ENCODE assay signal across 18 mouse cellular contexts in the genomic region with DNA sequence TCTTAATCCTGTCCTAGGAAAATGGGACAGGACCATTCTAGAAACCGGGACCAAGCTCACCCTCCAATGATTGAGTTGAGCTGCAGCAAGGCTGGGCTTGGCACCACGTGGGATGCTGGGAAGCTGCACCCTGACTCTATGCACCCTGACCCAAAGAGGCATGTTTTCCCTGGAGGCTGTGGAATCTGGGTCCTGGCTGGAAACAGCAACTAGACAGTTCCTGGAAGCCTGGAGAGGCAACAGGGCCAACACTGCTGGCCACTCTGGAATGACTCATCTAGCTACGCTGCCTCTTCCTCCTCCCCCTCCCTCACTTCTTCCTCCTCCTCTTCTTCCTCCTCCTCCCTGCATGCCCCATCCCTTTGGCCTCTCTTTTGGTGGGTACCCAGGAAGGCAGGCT. TPM values are rescaled to one million over a fixed set of nuclear protein-coding genes. Genes with fewer than 3 reads are reported as not detected.
DNase-seq lines count a peak whose midpoint lies in the region; ATAC-seq lines count a peak whose summit lies in the region.
"Had no signal": no experiment of that assay in that cellular context is flagged by ENCODE, and none has a peak within 500 bp of the region (broad histone marks: within the 10 kb centered on the region; RNA-seq: fewer than 3 reads in every experiment).

No protein-coding gene starts in this region.

- peaks cover 34% of the 10 kb centered on the region for H3K4me1 ChIP-seq in heart, embryonic 10.5 days

- intact Hi-C loops in left cerebral cortex, postnatal 36 days (cut with DNase I) = no loop called here

- H3K27me3 ChIP-seq in heart, embryonic 10.5 days (ENCODE audit: insufficient read depth, poor library complexity, severe bottlenecking) = no peaks in the 10 kb centered on the region
- H3K27me3 ChIP-seq: neural tube, embryonic 13.5 days had no signal

- DNase-seq in heart, adult 11 months = peak; percentile 98
- no peak for DNase-seq in heart, adult 8-10 months (ENCODE audit: low spot score)
- peak; percentile 36 for DNase-seq in 3T3-L1 (ENCODE audit: low read depth, low spot score)
- no peak for DNase-seq in heart, embryonic 10.5 days (ENCODE audit: low spot score)
- DNase-seq in kidney, postnatal 25 days = peak; percentile 47 to 62
- no peak for DNase-seq in natural killer cell, adult 2 months (ENCODE audit: low spot score in 2 of 2)
- no peak for DNase-seq in left cerebral cortex, postnatal 36 days (ENCODE audit: low spot score in 2 of 2)
- DNase-seq: cerebellum, postnatal 25 days; lung, embryonic 14.5 days; midbrain, embryonic 14.5 days had no signal

- no peak overlapping the region for H3K4me3 ChIP-seq in heart, embryonic 10.5 days
- H3K4me3 ChIP-seq: neural tube, embryonic 13.5 days had no signal

- ATAC-seq in erythroblast, adult 5-6 weeks (replicated peaks; ENCODE audit: low FRiP score, poor library complexity, severe bottlenecking) = no peak
- ATAC-seq: CD4-positive, CD25-positive, alpha-beta regulatory T cell, adult 4 months; forebrain, embryonic 16.5 days had no signal

- no peaks in the 10 kb centered on the region for H3K9me3 ChIP-seq in heart, embryonic 10.5 days
- H3K9me3 ChIP-seq: neural tube, embryonic 13.5 days had no signal

- peaks cover 70% of the 10 kb centered on the region for H3K36me3 ChIP-seq in heart, embryonic 10.5 days
- H3K36me3 ChIP-seq: neural tube, embryonic 13.5 days had no signal

- 69% methylated on average over 3 of the region's 3 CpGs for WGBS in heart, embryonic 10.5 days

- H3K27ac ChIP-seq in heart, embryonic 10.5 days = 0 out of 2 replicates have a peak overlapping the region, but pooled peaks have one; percentile 1
- H3K27ac ChIP-seq: neural tube, embryonic 13.5 days had no signal

RNA-seq across cellular contexts. Expression of a gene that starts 31.4 kb away (rescaled TPM):
- not detected for total RNA-seq in heart, adult 8-10 months (2022)
- polyA plus RNA-seq in heart, embryonic 10.5 days (2016; fragmentation: Nextera tagmentation; extraction: Ambion mirVana) = not detected in 2 replicates
- not detected in 2 replicates for total RNA-seq in erythroblast, adult 5-6 weeks (2015; ENCODE audit: low replicate concordance)
- total RNA-seq in erythroblast, adult 5-6 weeks (2017; ENCODE audit: low replicate concordance) = not detected in 2 replicates
- not detected for total RNA-seq in left cerebral cortex, postnatal 36 days (2021)
- total RNA-seq: hematopoietic stem cell, adult 5-6 weeks; left cerebral cortex, postnatal 25 days had no signal
- polyA plus RNA-seq: brain, embryonic 14.5 days; CD4-positive, CD25-positive, alpha-beta regulatory T cell, adult 4 months; embryonic facial prominence, embryonic 14.5 days; forebrain, embryonic 16.5 days; lung, embryonic 14.5 days; midbrain, embryonic 14.5 days; neural tube, embryonic 13.5 days had no signal

RNA-seq across cellular contexts. Expression of a gene that starts 34.4 kb away (rescaled TPM):
- 1,000 to 10,000 TPM; 1,077 to 1,246 (median 1,126) TPM for total RNA-seq in heart, adult 8-10 months (2022)
- polyA plus RNA-seq in heart, embryonic 10.5 days (2016; fragmentation: Nextera tagmentation; extraction: Ambion mirVana) = 136 and 219 TPM in 2 replicates
- total RNA-seq in erythroblast, adult 5-6 weeks (2015; ENCODE audit: low replicate concordance) = not detected in 2 replicates
- not detected in 2 replicates for total RNA-seq in erythroblast, adult 5-6 weeks (2017; ENCODE audit: low replicate concordance)
- 1 to 10 TPM; 2.8 to 3.3 TPM for total RNA-seq in left cerebral cortex, postnatal 36 days (2021)
- polyA plus RNA-seq: CD4-positive, CD25-positive, alpha-beta regulatory T cell, adult 4 months had no signal

RNA-seq across cellular contexts. Expression of a gene that starts 45.9 kb away (rescaled TPM):
- 1 to 10 TPM; 1.7 to 2.5 (median 2.4) TPM for total RNA-seq in heart, adult 8-10 months (2022)
- 4.1 and 5.9 TPM in 2 replicates for polyA plus RNA-seq in heart, embryonic 10.5 days (2016; fragmentation: Nextera tagmentation; extraction: Ambion mirVana)
- total RNA-seq in erythroblast, adult 5-6 weeks (2015; ENCODE audit: low replicate concordance) = not detected in 2 replicates
- total RNA-seq in erythroblast, adult 5-6 weeks (2017; ENCODE audit: low replicate concordance) = not detected in 2 replicates
- total RNA-seq in left cerebral cortex, postnatal 36 days (2021) = not detected
- total RNA-seq: hematopoietic stem cell, adult 5-6 weeks; left cerebral cortex, postnatal 25 days had no signal
- polyA plus RNA-seq: brain, embryonic 14.5 days; CD4-positive, CD25-positive, alpha-beta regulatory T cell, adult 4 months; forebrain, embryonic 16.5 days; lung, embryonic 14.5 days; midbrain, embryonic 14.5 days; neural tube, embryonic 13.5 days had no signal

RNA-seq across cellular contexts. Expression of a gene that starts 50.9 kb away (rescaled TPM):
- total RNA-seq in heart, adult 8-10 months (2022) = 10 to 100 TPM; 55.7 to 68.2 (median 59.4) TPM
- 48.0 and 48.9 TPM in 2 replicates for polyA plus RNA-seq in heart, embryonic 10.5 days (2016; fragmentation: Nextera tagmentation; extraction: Ambion mirVana)
- total RNA-seq in erythroblast, adult 5-6 weeks (2015; ENCODE audit: low replicate concordance) = 0.21 and 1.2 TPM in 2 replicates
- 0.42 and 0.77 TPM in 2 replicates for total RNA-seq in erythroblast, adult 5-6 weeks (2017; ENCODE audit: low replicate concordance)
- total RNA-seq in left cerebral cortex, postnatal 36 days (2021) = 10 to 100 TPM; 34.3 to 38.3 TPM

Comparison
In these comparisons a context has a peak if more than half of its experiments do, and no peak if none do; other contexts are left out.
1. DNase-seq: peak in heart, adult 11 months (single experiment), 3T3-L1 (single experiment) and kidney, postnatal 25 days (2 of 2); none in heart, adult 8-10 months (single experiment), heart, embryonic 10.5 days (single experiment), natural killer cell, adult 2 months (0 of 2) and left cerebral cortex, postnatal 36 days (0 of 2).
2. RNA of a gene that starts 34.4 kb away (total RNA-seq): 1,077 to 1,246 TPM in heart, adult 8-10 months; 2.8 to 3.3 TPM in left cerebral cortex, postnatal 36 days and not detected in erythroblast, adult 5-6 weeks; every median in the first group is over 100 times any median in the second.